Mouse (Mus musculus): ENCODE measurements at regions not wholly inside any gene's neighbourhood (a gene's known extent, or its start where the extent isn't known, plus 50 kb on each side); places are given as distances from the start of the nearest gene placed in this dataset.

GRCm38 (mm10) chr1:167945615-167946252 is 256.7 kb downstream of the Lmx1a start:
- no peak overlapping the region for H3K4me3 ChIP-seq (ENCODE audit: low read depth, low read length)
- H3K27me3 ChIP-seq (ENCODE audit: insufficient read depth, low read length): no peaks in the 10 kb centered on the region
- no peak for TF ChIP-seq POLR2AphosphoS5 (IDR thresholded peaks at IDR 0.05; ENCODE audit: insufficient replicate concordance, low read depth, low read length)
- TF ChIP-seq CTCF (IDR thresholded peaks at IDR 0.05; ENCODE audit: low read depth, low read length): no peak
- TF ChIP-seq TAL1 (conservative IDR thresholded peaks at IDR 0.05; ENCODE audit: low read depth, low read length): no peak
- TF ChIP-seq GATA1 (IDR thresholded peaks at IDR 0.05; ENCODE audit: borderline replicate concordance, low read length): no peak
- TF ChIP-seq GATA2 (IDR thresholded peaks at IDR 0.05; ENCODE audit: borderline replicate concordance, low read depth, low read length): no peak
- H3K9me3 ChIP-seq (replicated peaks): peaks cover 49% of the 10 kb centered on the region
- ATAC-seq (ENCODE audit: extremely low read depth, insufficient number of reproducible peaks, low FRiP score, poor library complexity, severe bottlenecking) (no peak), DNase-seq (ENCODE audit: low spot score) (no peak)
- H3K36me3 ChIP-seq (replicated peaks): no peaks in the 10 kb centered on the region
- H3K4me1 ChIP-seq (ENCODE audit: insufficient read depth, low read depth, low read length): no peaks in the 10 kb centered on the region

- Histone ChIP-seq H3K27me3 (ENCODE audit: insufficient read depth, low read length) (no peaks in the 10 kb centered on the region), H3K9me3 (replicated peaks) (peaks cover 46% of the 10 kb centered on the region), H3K4me1 (ENCODE audit: insufficient read depth, low read depth, low read length) (no peaks in the 10 kb centered on the region), H3K4me3 (ENCODE audit: low read depth, low read length) (no peak overlapping the region), H3K36me3 (replicated peaks) (no peaks in the 10 kb centered on the region)
- ATAC-seq (ENCODE audit: extremely low read depth, insufficient number of reproducible peaks, low FRiP score, poor library complexity, severe bottlenecking) (no peak), DNase-seq (ENCODE audit: low spot score) (no peak)
- TF ChIP-seq TAL1 (conservative IDR thresholded peaks at IDR 0.05; ENCODE audit: low read depth, low read length): no peak
- no peak for TF ChIP-seq GATA1 (IDR thresholded peaks at IDR 0.05; ENCODE audit: borderline replicate concordance, low read length)
- TF ChIP-seq CTCF (IDR thresholded peaks at IDR 0.05; ENCODE audit: low read depth, low read length): no peak
- TF ChIP-seq POLR2AphosphoS5 (IDR thresholded peaks at IDR 0.05; ENCODE audit: insufficient replicate concordance, low read depth, low read length): no peak
- no peak for TF ChIP-seq GATA2 (IDR thresholded peaks at IDR 0.05; ENCODE audit: borderline replicate concordance, low read depth, low read length)
Observed at GRCm38 (mm10) chr1:167947866-167948265, 258.8 kb downstream of the Lmx1a start.

- no peak for ATAC-seq (ENCODE audit: extremely low read depth, insufficient number of reproducible peaks, low FRiP score, poor library complexity, severe bottlenecking)
- no peaks in the 10 kb centered on the region for H3K4me1 ChIP-seq (ENCODE audit: insufficient read depth, low read depth, low read length)
- no peaks in the 10 kb centered on the region for H3K36me3 ChIP-seq (replicated peaks)
- no peaks in the 10 kb centered on the region for H3K27me3 ChIP-seq (ENCODE audit: insufficient read depth, low read length)
- no peak overlapping the region for H3K4me3 ChIP-seq (ENCODE audit: low read depth, low read length)
- H3K9me3 ChIP-seq (replicated peaks): peaks cover 39% of the 10 kb centered on the region
- no peak for DNase-seq (ENCODE audit: low spot score)
- TF ChIP-seq POLR2AphosphoS5 (IDR thresholded peaks at IDR 0.05; ENCODE audit: insufficient replicate concordance, low read depth, low read length) (no peak), TAL1 (conservative IDR thresholded peaks at IDR 0.05; ENCODE audit: low read depth, low read length) (no peak), GATA1 (IDR thresholded peaks at IDR 0.05; ENCODE audit: borderline replicate concordance, low read length) (no peak), CTCF (IDR thresholded peaks at IDR 0.05; ENCODE audit: low read depth, low read length) (no peak), GATA2 (IDR thresholded peaks at IDR 0.05; ENCODE audit: borderline replicate concordance, low read depth, low read length) (no peak)
Observed at GRCm38 (mm10) chr1:167951717-167952116, 262.7 kb downstream of the Lmx1a start.

GRCm38 (mm10) chr1:167958531-167958930 is 269.5 kb downstream of the Lmx1a start:
- no peak for ATAC-seq (ENCODE audit: extremely low read depth, insufficient number of reproducible peaks, low FRiP score, poor library complexity, severe bottlenecking)
- no peak overlapping the region for H3K4me3 ChIP-seq (ENCODE audit: low read depth, low read length)
- no peaks in the 10 kb centered on the region for H3K4me1 ChIP-seq (ENCODE audit: insufficient read depth, low read depth, low read length)
- no peaks in the 10 kb centered on the region for H3K36me3 ChIP-seq (replicated peaks)
- peaks cover 23% of the 10 kb centered on the region for H3K9me3 ChIP-seq (replicated peaks)
- no peaks in the 10 kb centered on the region for H3K27me3 ChIP-seq (ENCODE audit: insufficient read depth, low read length)
- TF ChIP-seq TAL1 (conservative IDR thresholded peaks at IDR 0.05; ENCODE audit: low read depth, low read length) (no peak), GATA2 (IDR thresholded peaks at IDR 0.05; ENCODE audit: borderline replicate concordance, low read depth, low read length) (no peak), GATA1 (IDR thresholded peaks at IDR 0.05; ENCODE audit: borderline replicate concordance, low read length) (no peak), CTCF (IDR thresholded peaks at IDR 0.05; ENCODE audit: low read depth, low read length) (no peak), POLR2AphosphoS5 (IDR thresholded peaks at IDR 0.05; ENCODE audit: insufficient replicate concordance, low read depth, low read length) (no peak)
- DNase-seq (ENCODE audit: low spot score): no peak

GRCm38 (mm10) chr1:167969545-167969944 is 280.5 kb downstream of the Lmx1a start:
- TF ChIP-seq GATA2 (IDR thresholded peaks at IDR 0.05; ENCODE audit: borderline replicate concordance, low read depth, low read length) (no peak), GATA1 (IDR thresholded peaks at IDR 0.05; ENCODE audit: borderline replicate concordance, low read length) (no peak), TAL1 (conservative IDR thresholded peaks at IDR 0.05; ENCODE audit: low read depth, low read length) (no peak), CTCF (IDR thresholded peaks at IDR 0.05; ENCODE audit: low read depth, low read length) (no peak), POLR2AphosphoS5 (IDR thresholded peaks at IDR 0.05; ENCODE audit: insufficient replicate concordance, low read depth, low read length) (no peak)
- ATAC-seq (ENCODE audit: extremely low read depth, insufficient number of reproducible peaks, low FRiP score, poor library complexity, severe bottlenecking): no peak
- Histone ChIP-seq H3K4me1 (ENCODE audit: insufficient read depth, low read depth, low read length) (no peaks in the 10 kb centered on the region), H3K36me3 (replicated peaks) (no peaks in the 10 kb centered on the region), H3K27me3 (ENCODE audit: insufficient read depth, low read length) (no peaks in the 10 kb centered on the region), H3K9me3 (replicated peaks) (peaks cover 41% of the 10 kb centered on the region), H3K4me3 (ENCODE audit: low read depth, low read length) (no peak overlapping the region)
- no peak for DNase-seq (ENCODE audit: low spot score)

- TF ChIP-seq GATA1 (IDR thresholded peaks at IDR 0.05; ENCODE audit: borderline replicate concordance, low read length): no peak
- no peak for TF ChIP-seq POLR2AphosphoS5 (IDR thresholded peaks at IDR 0.05; ENCODE audit: insufficient replicate concordance, low read depth, low read length)
- TF ChIP-seq CTCF (IDR thresholded peaks at IDR 0.05; ENCODE audit: low read depth, low read length): no peak
- TF ChIP-seq TAL1 (conservative IDR thresholded peaks at IDR 0.05; ENCODE audit: low read depth, low read length): no peak
- no peak for TF ChIP-seq GATA2 (IDR thresholded peaks at IDR 0.05; ENCODE audit: borderline replicate concordance, low read depth, low read length)
- no peaks in the 10 kb centered on the region for H3K4me1 ChIP-seq (ENCODE audit: insufficient read depth, low read depth, low read length)
- H3K4me3 ChIP-seq (ENCODE audit: low read depth, low read length): no peak overlapping the region
- H3K9me3 ChIP-seq (replicated peaks): peaks cover 41% of the 10 kb centered on the region
- DNase-seq (ENCODE audit: low spot score) (no peak), ATAC-seq (ENCODE audit: extremely low read depth, insufficient number of reproducible peaks, low FRiP score, poor library complexity, severe bottlenecking) (no peak)
- H3K27me3 ChIP-seq (ENCODE audit: insufficient read depth, low read length): no peaks in the 10 kb centered on the region
- H3K36me3 ChIP-seq (replicated peaks): no peaks in the 10 kb centered on the region
Observed at GRCm38 (mm10) chr1:167969985-167970384, 280.9 kb downstream of the Lmx1a start.
